Mouse (Mus musculus): Measurements from ENCODE around the gene Ugt1a7c.
"Not testable (repeated sequence)": the region's sequence is repeated elsewhere in the genome, so short reads cannot be mapped to it uniquely, and the experiment has no call there.

GRCm38 (mm10) chr1:88125827-88126360 lies 31.0 kb downstream of the Ugt1a7c start:
- not testable (repeated sequence) for TF ChIP-seq CTCF, POLR2A (IDR thresholded peaks at IDR 0.05; ENCODE audit: extremely low read depth, insufficient read depth, low read length)
